12 mouse cellular contexts compared by ENCODE assay signal in genomic region chr3:122474796-122475195, GRCm38 (mm10).
DNase-seq lines count a peak whose midpoint lies in the region; ATAC-seq and TF ChIP-seq lines count a peak whose summit lies in the region.
"Had no signal": no experiment of that assay in that cellular context is flagged by ENCODE, and none has a peak within 500 bp of the region (broad histone marks: within the 10 kb centered on the region; RNA-seq: fewer than 3 reads in every experiment).

No protein-coding gene starts in this region.

- no peak for DNase-seq in heart, postnatal 0 days (ENCODE audit: low spot score)
- DNase-seq in midbrain, embryonic 10.5 days (ENCODE audit: low spot score): no peak
- DNase-seq in midbrain, embryonic 11.5 days (ENCODE audit: low spot score, missing footprints): no peak
- peak; percentile 41 for DNase-seq in stomach, postnatal 0 days (ENCODE audit: low spot score)
- no peak for DNase-seq in cerebellum, postnatal 36 days
- no peak for DNase-seq in kidney, postnatal 14 days
- DNase-seq: cerebellum, adult 11-12 months had no signal

- no peak overlapping the region for H3K9ac ChIP-seq in heart, postnatal 0 days (replicated peaks; ENCODE audit: low read depth, low read length)
- no peak overlapping the region for H3K9ac ChIP-seq in heart, embryonic 11.5 days (ENCODE audit: low read depth, low read length)
- no peak overlapping the region for H3K9ac ChIP-seq in midbrain, embryonic 11.5 days (ENCODE audit: low read length)
- H3K9ac ChIP-seq in midbrain, embryonic 12.5 days (replicated peaks): no peak overlapping the region
- no peak overlapping the region for H3K9ac ChIP-seq in stomach, postnatal 0 days (ENCODE audit: low read length)
- H3K9ac ChIP-seq: embryonic facial prominence, embryonic 13.5 days; heart, embryonic 15.5 days; neural tube, embryonic 13.5 days had no signal

- H3K36me3 ChIP-seq in heart, postnatal 0 days (replicated peaks; ENCODE audit: control insufficient read depth, insufficient read depth, low read length): no peaks in the 10 kb centered on the region
- H3K36me3 ChIP-seq in heart, embryonic 11.5 days (ENCODE audit: control insufficient read depth, insufficient read depth, low read length): no peaks in the 10 kb centered on the region
- H3K36me3 ChIP-seq in midbrain, embryonic 10.5 days: peaks cover 3% of the 10 kb centered on the region; the same call in 1 of the 2 replicates
- H3K36me3 ChIP-seq in midbrain, embryonic 11.5 days (ENCODE audit: control insufficient read depth, insufficient read depth, low read length): no peaks in the 10 kb centered on the region
- no peaks in the 10 kb centered on the region for H3K36me3 ChIP-seq in midbrain, embryonic 12.5 days
- H3K36me3 ChIP-seq in stomach, postnatal 0 days (ENCODE audit: control insufficient read depth, insufficient read depth, low read length): no peaks in the 10 kb centered on the region
- H3K36me3 ChIP-seq: embryonic facial prominence, embryonic 13.5 days; heart, embryonic 15.5 days; neural tube, embryonic 13.5 days had no signal

- H3K27ac ChIP-seq in heart, postnatal 0 days (ENCODE audit: low read depth): no peak overlapping the region
- H3K27ac ChIP-seq in heart, embryonic 11.5 days (ENCODE audit: low read depth, low read length): no peak overlapping the region
- H3K27ac ChIP-seq in midbrain, embryonic 10.5 days (replicated peaks): peak overlapping the region; percentile 69
- no peak overlapping the region; the same call in 1 of the 2 replicates for H3K27ac ChIP-seq in midbrain, embryonic 11.5 days (ENCODE audit: low read depth, low read length)
- peak overlapping the region; percentile 63; the same call in 1 of the 2 replicates for H3K27ac ChIP-seq in midbrain, embryonic 12.5 days (replicated peaks)
- H3K27ac ChIP-seq in stomach, postnatal 0 days (replicated peaks): peak overlapping the region; percentile 80
- H3K27ac ChIP-seq: embryonic facial prominence, embryonic 13.5 days; heart, embryonic 15.5 days had no signal

- TF ChIP-seq EP300 in heart, postnatal 0 days (IDR thresholded peaks at IDR 0.05; ENCODE audit: low read depth): no peak
- TF ChIP-seq EP300 in stomach, postnatal 0 days (optimal IDR thresholded peaks at IDR 0.05): no peak

- ATAC-seq in heart, postnatal 0 days (ENCODE audit: insufficient read depth, low read depth): 0 out of 2 replicates have a peak, but pooled peaks have one; percentile 21
- ATAC-seq in heart, embryonic 11.5 days (replicated peaks; ENCODE audit: insufficient number of reproducible peaks, low FRiP score, low TSS enrichment): no peak
- ATAC-seq in midbrain, embryonic 11.5 days (ENCODE audit: low FRiP score): no peak
- no peak for ATAC-seq in midbrain, embryonic 12.5 days (ENCODE audit: low FRiP score, low read depth)
- 0 out of 2 replicates have a peak, but pooled peaks have one; percentile 11 for ATAC-seq in stomach, postnatal 0 days (ENCODE audit: low FRiP score, low TSS enrichment)

- no peak overlapping the region for H3K4me3 ChIP-seq in heart, postnatal 0 days (ENCODE audit: low read depth, low read length)
- no peak overlapping the region for H3K4me3 ChIP-seq in heart, embryonic 11.5 days (ENCODE audit: low read depth, low read length)
- H3K4me3 ChIP-seq in midbrain, embryonic 10.5 days: no peak overlapping the region
- no peak overlapping the region for H3K4me3 ChIP-seq in midbrain, embryonic 11.5 days (ENCODE audit: low read depth, low read length)
- H3K4me3 ChIP-seq in midbrain, embryonic 12.5 days: no peak overlapping the region
- no peak overlapping the region for H3K4me3 ChIP-seq in stomach, postnatal 0 days (ENCODE audit: low read depth, low read length)
- H3K4me3 ChIP-seq: embryonic facial prominence, embryonic 13.5 days; heart, embryonic 15.5 days; neural tube, embryonic 13.5 days had no signal

- peaks cover 55% of the 10 kb centered on the region for H3K27me3 ChIP-seq in heart, postnatal 0 days (ENCODE audit: control insufficient read depth, insufficient read depth, low read length)
- peaks cover 58% of the 10 kb centered on the region for H3K27me3 ChIP-seq in heart, embryonic 11.5 days (ENCODE audit: control insufficient read depth, insufficient read depth, low read length)
- H3K27me3 ChIP-seq in midbrain, embryonic 10.5 days (ENCODE audit: low read depth, poor library complexity, severe bottlenecking): no peaks in the 10 kb centered on the region
- H3K27me3 ChIP-seq in midbrain, embryonic 11.5 days (ENCODE audit: control insufficient read depth, insufficient read depth, low read length): no peaks in the 10 kb centered on the region
- no peaks in the 10 kb centered on the region for H3K27me3 ChIP-seq in midbrain, embryonic 12.5 days
- no peaks in the 10 kb centered on the region for H3K27me3 ChIP-seq in stomach, postnatal 0 days (ENCODE audit: control insufficient read depth, insufficient read depth, low read length)
- H3K27me3 ChIP-seq: embryonic facial prominence, embryonic 13.5 days; neural tube, embryonic 13.5 days had no signal

- H3K9me3 ChIP-seq in heart, postnatal 0 days (replicated peaks; ENCODE audit: control insufficient read depth, low read length): no peaks in the 10 kb centered on the region
- no peaks in the 10 kb centered on the region for H3K9me3 ChIP-seq in heart, embryonic 11.5 days (replicated peaks; ENCODE audit: control insufficient read depth, low read length)
- no peaks in the 10 kb centered on the region for H3K9me3 ChIP-seq in midbrain, embryonic 10.5 days (replicated peaks)
- no peaks in the 10 kb centered on the region for H3K9me3 ChIP-seq in midbrain, embryonic 11.5 days (ENCODE audit: control insufficient read depth, low read length)
- H3K9me3 ChIP-seq in midbrain, embryonic 12.5 days: no peaks in the 10 kb centered on the region
- H3K9me3 ChIP-seq in stomach, postnatal 0 days (ENCODE audit: control insufficient read depth, low read length): no peaks in the 10 kb centered on the region
- H3K9me3 ChIP-seq: embryonic facial prominence, embryonic 13.5 days; heart, embryonic 15.5 days; neural tube, embryonic 13.5 days had no signal

- no peak for TF ChIP-seq CTCF in heart, postnatal 0 days (IDR thresholded peaks at IDR 0.05; ENCODE audit: low read depth)
- TF ChIP-seq CTCF in stomach, postnatal 0 days (IDR thresholded peaks at IDR 0.05; ENCODE audit: low read depth): no peak

- H3K4me1 ChIP-seq in heart, postnatal 0 days (ENCODE audit: control insufficient read depth, insufficient read depth): peaks cover 12% of the 10 kb centered on the region
- peaks cover 15% of the 10 kb centered on the region; the same call in 1 of the 2 replicates for H3K4me1 ChIP-seq in heart, embryonic 11.5 days (ENCODE audit: control insufficient read depth, insufficient read depth, low read length)
- H3K4me1 ChIP-seq in midbrain, embryonic 10.5 days: peaks cover 70% of the 10 kb centered on the region
- peaks cover 38% of the 10 kb centered on the region for H3K4me1 ChIP-seq in midbrain, embryonic 11.5 days (ENCODE audit: control insufficient read depth, insufficient read depth, low read length)
- H3K4me1 ChIP-seq in midbrain, embryonic 12.5 days: peaks cover 43% of the 10 kb centered on the region
- peaks cover 3% of the 10 kb centered on the region; the same call in 1 of the 2 replicates for H3K4me1 ChIP-seq in stomach, postnatal 0 days (replicated peaks; ENCODE audit: control insufficient read depth, insufficient read depth)

- H3K4me2 ChIP-seq in heart, postnatal 0 days (ENCODE audit: low read depth, low read length): no peak overlapping the region
- H3K4me2 ChIP-seq in heart, embryonic 11.5 days: no peak overlapping the region
- H3K4me2 ChIP-seq in midbrain, embryonic 11.5 days: no peak overlapping the region
- H3K4me2 ChIP-seq in midbrain, embryonic 12.5 days (replicated peaks): no peak overlapping the region
- no peak overlapping the region for H3K4me2 ChIP-seq in stomach, postnatal 0 days (replicated peaks; ENCODE audit: low read depth)
- H3K4me2 ChIP-seq: embryonic facial prominence, embryonic 13.5 days; neural tube, embryonic 13.5 days had no signal

- WGBS in heart, postnatal 0 days: 63% methylated on average over 4 of the region's 4 CpGs
- 59% methylated on average over 4 of the region's 4 CpGs for WGBS in heart, embryonic 11.5 days (ENCODE audit: insufficient replicate concordance)
- 84% methylated on average over 4 of the region's 4 CpGs for WGBS in midbrain, embryonic 10.5 days
- 73% methylated on average over 4 of the region's 4 CpGs for WGBS in midbrain, embryonic 11.5 days
- 77% methylated on average over 4 of the region's 4 CpGs for WGBS in midbrain, embryonic 12.5 days
- 55% methylated on average over 4 of the region's 4 CpGs for WGBS in stomach, postnatal 0 days

Comparison
In these comparisons a context has a peak if more than half of its experiments do, and no peak if none do; other contexts are left out.
1. ATAC-seq: peak in heart, postnatal 0 days (single experiment) and stomach, postnatal 0 days (single experiment); none in heart, embryonic 11.5 days (single experiment), midbrain, embryonic 11.5 days (single experiment) and midbrain, embryonic 12.5 days (single experiment).
2. H3K27ac ChIP-seq: peak in midbrain, embryonic 10.5 days (single experiment), midbrain, embryonic 12.5 days (single experiment) and stomach, postnatal 0 days (single experiment); none in heart, postnatal 0 days (single experiment), heart, embryonic 11.5 days (single experiment) and midbrain, embryonic 11.5 days (single experiment).